Mouse (Mus musculus) thymus, postnatal 25 days (tissue): ENCODE measurements around the gene Tmem116.
A peak's percentile ranks its signal among the peaks of the same experiment; 100 is the strongest.

Source experiments
- DNase-seq: peaks from one replicate; pipeline ENCODE4 v3.0.0; 2022

The Tmem116 gene

GRCm38 (mm10) chr5:121543370-121543769, 91.7 kb downstream of the Tmem116 start:
- DNase-seq, result no peak

GRCm38 (mm10) chr5:121544910-121545792, 93.5 kb downstream of the Tmem116 start, which contains the start of the genes Adam1a and Gm42878:
Adam1a (minus strand) TSS chr5:121545482.
Gm42878 (minus strand) TSS chr5:121545482.
- peak; percentile 51 for DNase-seq

GRCm38 (mm10) chr5:121545793-121546529, 94.3 kb downstream of the Tmem116 start, which contains the start of gene Mapkapk5:
Mapkapk5 (minus strand) TSS chr5:121545905.
- peak; percentile 98 for DNase-seq

- peak; percentile 47 for DNase-seq
These were observed 94.8 kb downstream of the Tmem116 start for GRCm38 (mm10) chr5:121546530-121546895.

GRCm38 (mm10) chr5:121547084-121547483, 95.4 kb downstream of the Tmem116 start:
- no peak for DNase-seq

- no peak for DNase-seq
These were observed 97.5 kb downstream of the Tmem116 start for GRCm38 (mm10) chr5:121549196-121549595.

- no peak for DNase-seq
These were observed 110.7 kb downstream of the Tmem116 start for GRCm38 (mm10) chr5:121562436-121562835.

- DNase-seq, result peak; percentile 94
These were observed 112.8 kb downstream of the Tmem116 start for GRCm38 (mm10) chr5:121564468-121564895.

GRCm38 (mm10) chr5:121566035-121566681, 114.5 kb downstream of the Tmem116 start:
- no peak for DNase-seq

- DNase-seq, result no peak
These were observed 118.3 kb downstream of the Tmem116 start for GRCm38 (mm10) chr5:121569881-121570420.

- DNase-seq, result no peak
These were observed 119.1 kb downstream of the Tmem116 start for GRCm38 (mm10) chr5:121570787-121571186.
